ENCODE assay signal across 20 mouse cellular contexts in the genomic region with DNA sequence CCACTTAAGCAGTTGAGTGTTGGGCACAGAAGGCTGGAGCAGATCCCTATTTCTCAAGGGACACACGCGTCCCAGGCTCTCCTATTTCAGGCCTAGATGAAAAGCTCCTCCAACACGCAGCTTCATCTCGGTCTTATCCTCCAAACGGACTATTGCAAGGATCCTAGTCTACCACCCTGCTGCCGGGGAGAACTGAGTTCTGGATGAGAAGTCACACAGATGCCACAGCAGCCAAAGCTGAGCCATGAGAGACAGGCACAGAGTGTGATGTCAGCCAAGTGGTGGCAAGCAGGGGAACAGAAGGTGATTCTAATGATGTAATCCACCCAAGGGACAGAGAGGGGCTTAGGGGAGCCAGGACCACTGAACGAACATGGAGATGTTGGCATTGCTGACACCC. TPM values are rescaled to one million over a fixed set of nuclear protein-coding genes. Genes with fewer than 3 reads are reported as not detected.
DNase-seq lines count a peak whose midpoint lies in the region; ATAC-seq and TF ChIP-seq lines count a peak whose summit lies in the region.
"Had no signal": no experiment of that assay in that cellular context is flagged by ENCODE, and none has a peak within 500 bp of the region (broad histone marks: within the 10 kb centered on the region; RNA-seq: fewer than 3 reads in every experiment).

No protein-coding gene starts in this region.

- no peak overlapping the region for H3K4me2 ChIP-seq in hindbrain, postnatal 0 days (ENCODE audit: low read depth, low read length)
- no peak overlapping the region for H3K4me2 ChIP-seq in hindbrain, embryonic 12.5 days (replicated peaks)
- no peak overlapping the region for H3K4me2 ChIP-seq in embryonic facial prominence, embryonic 14.5 days (ENCODE audit: low read depth, low read length)
- no peak overlapping the region for H3K4me2 ChIP-seq in intestine, embryonic 16.5 days (ENCODE audit: low read depth, low read length)
- H3K4me2 ChIP-seq: heart, embryonic 15.5 days; liver, embryonic 11.5 days had no signal

- no peaks in the 10 kb centered on the region for H3K4me1 ChIP-seq in hindbrain, postnatal 0 days (ENCODE audit: insufficient read depth, low read length)
- H3K4me1 ChIP-seq in hindbrain, embryonic 12.5 days = no peaks in the 10 kb centered on the region
- H3K4me1 ChIP-seq in embryonic facial prominence, embryonic 14.5 days (ENCODE audit: control insufficient read depth, insufficient read depth, low read length) = no peaks in the 10 kb centered on the region; the same call in 1 of the 2 replicates
- H3K4me1 ChIP-seq in intestine, embryonic 16.5 days (ENCODE audit: control insufficient read depth, insufficient read depth, low read length) = no peaks in the 10 kb centered on the region
- H3K4me1 ChIP-seq: heart, embryonic 15.5 days; limb, embryonic 10.5 days had no signal

- peak; percentile 75 for DNase-seq in hindbrain, postnatal 0 days (ENCODE audit: low spot score)
- peak; percentile 38 for DNase-seq in cerebellum, adult 11 months
- peak; percentile 42 for DNase-seq in cerebellum, adult 8-10 months
- no peak for DNase-seq in embryonic facial prominence, embryonic 14.5 days (ENCODE audit: low spot score)
- DNase-seq in layer of hippocampus, adult 2 months (ENCODE audit: low spot score in 2 of 2) = no peak
- DNase-seq: adrenal gland, postnatal 25 days; embryo, embryonic 11 days; thymus, postnatal 25 days had no signal

- TF ChIP-seq CTCF in hindbrain, postnatal 0 days (IDR thresholded peaks at IDR 0.05; ENCODE audit: low read depth) = no peak
- TF ChIP-seq CTCF in layer of hippocampus, adult 2 months (conservative IDR thresholded peaks at IDR 0.05) = no peak

- no peaks in the 10 kb centered on the region for H3K27me3 ChIP-seq in hindbrain, postnatal 0 days (ENCODE audit: insufficient read depth, low read length)
- H3K27me3 ChIP-seq in hindbrain, embryonic 12.5 days = no peaks in the 10 kb centered on the region
- H3K27me3 ChIP-seq in embryonic facial prominence, embryonic 14.5 days (replicated peaks; ENCODE audit: control insufficient read depth, insufficient read depth, low read length) = no peaks in the 10 kb centered on the region
- H3K27me3 ChIP-seq in intestine, embryonic 16.5 days (replicated peaks; ENCODE audit: control insufficient read depth, insufficient read depth, low read length) = no peaks in the 10 kb centered on the region
- H3K27me3 ChIP-seq: heart, embryonic 15.5 days had no signal

- ATAC-seq in hindbrain, postnatal 0 days = peak; percentile 94
- ATAC-seq in hindbrain, embryonic 12.5 days (ENCODE audit: low FRiP score) = no peak
- ATAC-seq in embryonic facial prominence, embryonic 14.5 days (ENCODE audit: low read depth) = peak; percentile 60; the same call in 1 of the 2 replicates
- no peak for ATAC-seq in intestine, embryonic 16.5 days
- ATAC-seq: intestine, postnatal 0 days; midbrain, embryonic 16.5 days had no signal

- H3K9ac ChIP-seq in hindbrain, postnatal 0 days (replicated peaks; ENCODE audit: low read length) = no peak overlapping the region
- no peak overlapping the region for H3K9ac ChIP-seq in hindbrain, embryonic 12.5 days
- H3K9ac ChIP-seq in embryonic facial prominence, embryonic 14.5 days (ENCODE audit: low read depth, low read length) = no peak overlapping the region
- H3K9ac ChIP-seq in intestine, embryonic 16.5 days (ENCODE audit: low read depth, low read length) = no peak overlapping the region
- H3K9ac ChIP-seq: heart, embryonic 15.5 days had no signal

- no peaks in the 10 kb centered on the region for H3K9me3 ChIP-seq in hindbrain, postnatal 0 days (ENCODE audit: low read length)
- H3K9me3 ChIP-seq in hindbrain, embryonic 12.5 days (replicated peaks) = no peaks in the 10 kb centered on the region
- H3K9me3 ChIP-seq in embryonic facial prominence, embryonic 14.5 days (ENCODE audit: control insufficient read depth, low read length) = no peaks in the 10 kb centered on the region
- H3K9me3 ChIP-seq in intestine, embryonic 16.5 days (ENCODE audit: control insufficient read depth, low read length) = no peaks in the 10 kb centered on the region
- H3K9me3 ChIP-seq: heart, embryonic 15.5 days; limb, embryonic 10.5 days had no signal

- no peak overlapping the region for H3K4me3 ChIP-seq in hindbrain, postnatal 0 days (ENCODE audit: low read length)
- H3K4me3 ChIP-seq in hindbrain, embryonic 12.5 days = no peak overlapping the region
- H3K4me3 ChIP-seq in embryonic facial prominence, embryonic 14.5 days (ENCODE audit: low read depth, low read length) = no peak overlapping the region
- no peak overlapping the region for H3K4me3 ChIP-seq in layer of hippocampus, adult 2 months
- H3K4me3 ChIP-seq in intestine, embryonic 16.5 days (ENCODE audit: low read length) = no peak overlapping the region
- H3K4me3 ChIP-seq: heart, embryonic 15.5 days; limb, embryonic 10.5 days had no signal

- WGBS in hindbrain, postnatal 0 days = 64% methylated on average over 7 of the region's 7 CpGs
- 75% methylated on average over 7 of the region's 7 CpGs for WGBS in hindbrain, embryonic 12.5 days
- WGBS in embryonic facial prominence, embryonic 14.5 days = 74% methylated on average over 7 of the region's 7 CpGs
- 92% methylated on average over 7 of the region's 7 CpGs for WGBS in intestine, embryonic 16.5 days

- no peaks in the 10 kb centered on the region for H3K36me3 ChIP-seq in hindbrain, postnatal 0 days (ENCODE audit: insufficient read depth, low read length)
- H3K36me3 ChIP-seq in hindbrain, embryonic 12.5 days = no peaks in the 10 kb centered on the region
- H3K36me3 ChIP-seq in embryonic facial prominence, embryonic 14.5 days (ENCODE audit: control insufficient read depth, insufficient read depth, low read length) = no peaks in the 10 kb centered on the region
- H3K36me3 ChIP-seq in intestine, embryonic 16.5 days (ENCODE audit: control insufficient read depth, insufficient read depth, low read length) = no peaks in the 10 kb centered on the region
- H3K36me3 ChIP-seq: heart, embryonic 15.5 days; limb, embryonic 10.5 days had no signal

- H3K27ac ChIP-seq in hindbrain, postnatal 0 days = peak overlapping the region; percentile 69
- no peak overlapping the region for H3K27ac ChIP-seq in hindbrain, embryonic 12.5 days
- no peak overlapping the region for H3K27ac ChIP-seq in embryonic facial prominence, embryonic 14.5 days (replicated peaks; ENCODE audit: low read depth, low read length)
- H3K27ac ChIP-seq in layer of hippocampus, adult 2 months = no peak overlapping the region
- H3K27ac ChIP-seq in intestine, embryonic 16.5 days (ENCODE audit: low read length) = no peak overlapping the region
- H3K27ac ChIP-seq: heart, embryonic 15.5 days; kidney, postnatal 0 days; limb, embryonic 10.5 days had no signal

RNA-seq across cellular contexts. Expression of a gene that starts 42.0 kb away (rescaled TPM):
- 42.4 and 56.0 TPM in 2 replicates for total RNA-seq in hindbrain, postnatal 0 days (2014; rRNA removed)
- polyA plus RNA-seq in hindbrain, postnatal 0 days (2015; fragmentation: Nextera tagmentation; extraction: Ambion mirVana) = 85.9 and 96.3 TPM in 2 replicates
- 25.3 and 30.4 TPM in 2 replicates for polyA plus RNA-seq in hindbrain, embryonic 12.5 days (2016; fragmentation: Nextera tagmentation; extraction: Ambion mirVana)
- polyA plus RNA-seq in embryonic facial prominence, embryonic 14.5 days (2014; fragmentation: Nextera tagmentation; extraction: Ambion mirVana) = 4.2 and 5.0 TPM in 2 replicates
- total RNA-seq in layer of hippocampus, adult 2 months (2021) = 10 to 100 TPM; 32.7 to 33.1 TPM
- polyA plus RNA-seq in intestine, embryonic 16.5 days (2015; fragmentation: Nextera tagmentation; extraction: Ambion mirVana) = 2.9 and 3.2 TPM in 2 replicates
- total RNA-seq: adrenal gland, postnatal 25 days; hematopoietic stem cell, adult 5-6 weeks; megakaryocyte progenitor cell, adult 5-6 weeks had no signal
- polyA plus RNA-seq: gonadal fat pad, adult 2 months; heart, embryonic 15.5 days; kidney, postnatal 0 days; limb, embryonic 10.5 days; lung, embryonic 16.5 days had no signal

RNA-seq across cellular contexts. Expression of a gene that starts 42.1 kb away (rescaled TPM):
- 0.40 and 2.1 TPM in 2 replicates for total RNA-seq in hindbrain, postnatal 0 days (2014; rRNA removed)
- polyA plus RNA-seq in hindbrain, postnatal 0 days (2015; fragmentation: Nextera tagmentation; extraction: Ambion mirVana) = 2.5 and 3.3 TPM in 2 replicates
- 3.6 and 4.1 TPM in 2 replicates for polyA plus RNA-seq in hindbrain, embryonic 12.5 days (2016; fragmentation: Nextera tagmentation; extraction: Ambion mirVana)
- 0.88 and 1.2 TPM in 2 replicates for polyA plus RNA-seq in embryonic facial prominence, embryonic 14.5 days (2014; fragmentation: Nextera tagmentation; extraction: Ambion mirVana)
- total RNA-seq in layer of hippocampus, adult 2 months (2021) = 10 to 100 TPM in 1 of 2 experiments, 1 to 10 TPM in 1; 7.0 to 10.4 TPM
- 0.94 and 1.1 TPM in 2 replicates for polyA plus RNA-seq in intestine, embryonic 16.5 days (2015; fragmentation: Nextera tagmentation; extraction: Ambion mirVana)

Comparison
In these comparisons a context has a peak if more than half of its experiments do, and no peak if none do; other contexts are left out.
1. ATAC-seq: peak in hindbrain, postnatal 0 days (single experiment) and embryonic facial prominence, embryonic 14.5 days (single experiment); none in hindbrain, embryonic 12.5 days (single experiment) and intestine, embryonic 16.5 days (single experiment).
2. DNase-seq: peak in hindbrain, postnatal 0 days (single experiment), cerebellum, adult 11 months (single experiment) and cerebellum, adult 8-10 months (single experiment); none in embryonic facial prominence, embryonic 14.5 days (single experiment) and layer of hippocampus, adult 2 months (0 of 2).